Mouse (Mus musculus): ENCODE measurements around the gene Foxn3.

DNA sequence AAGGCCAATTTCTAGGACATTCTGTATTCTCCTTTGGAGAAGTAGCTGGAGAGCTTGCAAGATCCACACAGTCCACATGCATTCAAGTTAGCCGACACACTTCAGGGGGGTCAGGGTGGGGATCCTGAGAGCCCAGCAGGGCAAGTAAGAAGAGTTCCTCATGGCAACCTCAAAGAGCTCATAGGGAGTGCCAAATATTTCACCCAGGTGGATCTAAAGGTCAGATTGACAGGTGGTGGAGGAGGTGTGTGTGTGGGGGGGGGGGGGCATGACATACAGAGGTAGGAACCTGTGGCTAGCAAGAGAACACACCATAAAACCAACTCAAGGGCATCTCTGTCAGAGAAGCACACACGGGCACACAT, 144.0 kb downstream of the Foxn3 start:
- TF ChIP-seq POLR2A (IDR thresholded peaks at IDR 0.05; ENCODE audit: insufficient read depth, low read length), result no peak
- no peak for TF ChIP-seq CTCF (IDR thresholded peaks at IDR 0.05; ENCODE audit: low read depth, low read length)
- TF ChIP-seq EP300 (IDR thresholded peaks at IDR 0.05; ENCODE audit: insufficient read depth, low read depth, low read length), result no peak

All from ES-Bruce4 (cell line).